Mouse (Mus musculus): ENCODE results near the gene Mgmt. TPM values are rescaled to one million over a fixed set of nuclear protein-coding genes. Genes with fewer than 3 reads are reported as not detected.

The Mgmt gene
- total RNA-seq, 4 experiments from 2014 or later: 0.99 to 1.5 (median 1.4) TPM

- DNase-seq (ENCODE audit: low spot score in 2 of 2): no peak
Measured at GRCm38 (mm10) chr7:137001215-137001614, 106.8 kb downstream of the Mgmt start.

GRCm38 (mm10) chr7:137001783-137002182, 107.4 kb downstream of the Mgmt start:
- no peak for DNase-seq (ENCODE audit: low spot score in 2 of 2)

GRCm38 (mm10) chr7:137002431-137002830, 108.0 kb downstream of the Mgmt start:
- DNase-seq (ENCODE audit: low spot score in 2 of 2): no peak

GRCm38 (mm10) chr7:137005293-137005692, 110.9 kb downstream of the Mgmt start:
- DNase-seq (ENCODE audit: low spot score in 2 of 2): no peak

- no peak for DNase-seq (ENCODE audit: low spot score in 2 of 2)
Measured at GRCm38 (mm10) chr7:137008321-137008720, 113.9 kb downstream of the Mgmt start.

GRCm38 (mm10) chr7:137009732-137010275, 115.4 kb downstream of the Mgmt start:
- DNase-seq (ENCODE audit: low spot score in 2 of 2): no peak

GRCm38 (mm10) chr7:137010451-137010850, 116.0 kb downstream of the Mgmt start:
- no peak for DNase-seq (ENCODE audit: low spot score in 2 of 2)

GRCm38 (mm10) chr7:137012687-137013086, 118.3 kb downstream of the Mgmt start:
- no peak for DNase-seq (ENCODE audit: low spot score in 2 of 2)

- no peak for DNase-seq (ENCODE audit: low spot score in 2 of 2)
Measured at GRCm38 (mm10) chr7:137013433-137013832, 119.0 kb downstream of the Mgmt start.

GRCm38 (mm10) chr7:137018614-137019013, 124.2 kb downstream of the Mgmt start:
- no peak for DNase-seq (ENCODE audit: low spot score in 2 of 2)

GRCm38 (mm10) chr7:137020195-137020594, 125.8 kb downstream of the Mgmt start:
- DNase-seq (ENCODE audit: low spot score in 2 of 2): no peak

GRCm38 (mm10) chr7:137030789-137031188, 136.4 kb downstream of the Mgmt start:
- no peak for DNase-seq (ENCODE audit: low spot score in 2 of 2)

- no peak for DNase-seq (ENCODE audit: low spot score in 2 of 2)
Measured at GRCm38 (mm10) chr7:137033177-137033576, 138.8 kb downstream of the Mgmt start.

- no peak for DNase-seq (ENCODE audit: low spot score in 2 of 2)
Measured at GRCm38 (mm10) chr7:137034986-137035385, 140.6 kb downstream of the Mgmt start.

- no peak for DNase-seq (ENCODE audit: low spot score in 2 of 2)
Measured at GRCm38 (mm10) chr7:137035916-137036315, 141.5 kb downstream of the Mgmt start.

GRCm38 (mm10) chr7:137037471-137037870, 143.1 kb downstream of the Mgmt start:
- DNase-seq (ENCODE audit: low spot score in 2 of 2): no peak

- no peak for DNase-seq (ENCODE audit: low spot score in 2 of 2)
Measured at GRCm38 (mm10) chr7:137037872-137038271, 143.5 kb downstream of the Mgmt start.

- DNase-seq (ENCODE audit: low spot score in 2 of 2): no peak
Measured at GRCm38 (mm10) chr7:137038311-137038945, 144.0 kb downstream of the Mgmt start.

GRCm38 (mm10) chr7:137038946-137039320, 144.5 kb downstream of the Mgmt start:
- no peak for DNase-seq (ENCODE audit: low spot score in 2 of 2)

- no peak for DNase-seq (ENCODE audit: low spot score in 2 of 2)
Measured at GRCm38 (mm10) chr7:137040646-137041045, 146.2 kb downstream of the Mgmt start.

- no peak for DNase-seq (ENCODE audit: low spot score in 2 of 2)
Measured at GRCm38 (mm10) chr7:137046891-137047290, 152.5 kb downstream of the Mgmt start.

GRCm38 (mm10) chr7:137048086-137048922, 153.9 kb downstream of the Mgmt start:
- no peak for DNase-seq (ENCODE audit: low spot score in 2 of 2)

GRCm38 (mm10) chr7:137054343-137054742, 159.9 kb downstream of the Mgmt start:
- no peak for DNase-seq (ENCODE audit: low spot score in 2 of 2)

Measured in left cerebral cortex, adult 8-10 months (tissue).